Mouse (Mus musculus): ENCODE results near the gene Pon1.
"Not testable (repeated sequence)": the region's sequence is repeated elsewhere in the genome, so short reads cannot be mapped to it uniquely, and the experiment has no call there.

Pon1 gene

DNA sequence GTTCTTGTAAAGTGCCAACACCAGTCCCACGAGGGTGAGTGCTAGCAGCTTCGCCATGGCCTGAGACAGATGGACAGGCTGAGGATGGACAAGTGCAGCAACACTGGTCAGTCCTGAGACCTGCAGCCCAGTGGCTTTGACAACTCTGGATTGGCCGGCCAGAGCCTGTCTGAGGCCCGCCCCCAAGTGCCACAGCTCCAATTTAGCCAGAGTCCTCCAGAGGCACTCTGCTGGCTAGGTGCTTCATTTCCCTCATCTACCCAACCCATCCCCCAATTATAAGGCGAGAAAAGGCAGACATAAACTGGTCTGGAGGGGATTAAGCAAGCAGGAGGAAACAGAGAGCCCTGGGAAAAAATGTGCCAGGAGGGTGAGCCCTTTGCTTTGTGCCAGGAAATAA is at the start of gene Pon1:
TSS of gene Pon1 (minus strand) at position 254 of the 400 bp plus-strand sequence.
- DNase-seq: no peak

DNA sequence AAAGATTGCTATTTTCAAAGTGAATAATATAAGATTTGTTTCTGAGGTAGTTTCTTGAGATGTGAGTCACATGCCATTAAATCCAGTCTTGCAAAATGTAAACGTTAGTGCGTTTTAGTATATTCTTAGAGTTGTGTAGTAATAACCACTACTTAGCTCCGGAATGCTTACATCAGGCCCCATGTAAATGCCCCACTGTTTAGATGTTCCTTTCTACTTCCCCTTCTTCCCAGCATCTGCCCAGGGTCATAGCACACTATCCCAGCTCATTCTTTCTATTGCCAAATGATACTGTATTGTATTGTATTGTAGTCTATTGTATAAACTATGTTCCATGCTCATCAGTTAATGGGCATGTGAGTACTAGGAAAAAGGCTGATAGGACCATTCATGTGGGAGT is 45.1 kb upstream of the Pon1 start:
- no peak for DNase-seq

DNA sequence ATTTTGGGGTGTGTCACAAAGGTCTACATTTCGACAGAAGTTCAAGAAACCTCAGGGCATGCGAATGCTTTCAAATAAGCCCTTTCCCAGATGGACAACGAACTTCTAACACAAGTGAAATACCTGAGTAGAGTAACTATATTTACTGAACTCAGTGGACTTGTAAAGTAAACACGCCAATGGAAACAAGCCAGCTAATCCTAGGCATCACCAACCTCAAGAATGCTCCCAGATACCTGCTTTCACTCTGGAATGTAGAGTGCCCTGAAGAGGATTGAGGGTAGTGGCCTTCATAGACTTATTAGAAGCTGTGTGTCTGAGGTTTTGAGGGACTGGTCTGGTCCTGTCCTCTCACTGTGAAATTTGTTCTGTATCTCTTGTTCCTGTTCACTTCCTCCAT is 43.8 kb upstream of the Pon1 start:
- no peak for DNase-seq

DNA sequence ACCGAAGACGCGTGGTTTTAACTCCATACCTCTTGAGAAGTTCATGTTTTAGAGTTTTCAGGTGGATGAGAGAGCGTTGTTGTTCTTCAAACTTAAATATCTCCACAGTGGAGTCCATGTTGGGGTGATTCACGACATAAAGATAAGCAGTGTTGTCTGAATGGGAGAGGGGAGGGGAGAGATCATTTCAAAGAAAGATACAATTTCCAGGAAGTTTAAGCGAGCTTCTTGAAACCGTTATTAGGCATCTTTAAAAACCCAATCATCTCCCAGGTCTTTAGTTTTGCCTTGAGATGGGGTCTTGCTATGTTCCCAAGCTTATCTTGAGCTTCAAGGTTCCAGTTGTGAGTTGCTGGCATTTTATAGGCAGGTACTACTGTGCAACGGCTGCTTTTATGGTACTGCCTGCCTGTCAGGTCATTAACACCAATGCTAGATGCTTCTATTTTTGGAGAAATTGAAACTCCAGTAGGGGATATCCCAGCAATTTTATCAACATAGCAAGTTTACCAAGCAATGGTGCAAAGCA is 43.2 kb upstream of the Pon1 start:
- DNase-seq: no peak

DNA sequence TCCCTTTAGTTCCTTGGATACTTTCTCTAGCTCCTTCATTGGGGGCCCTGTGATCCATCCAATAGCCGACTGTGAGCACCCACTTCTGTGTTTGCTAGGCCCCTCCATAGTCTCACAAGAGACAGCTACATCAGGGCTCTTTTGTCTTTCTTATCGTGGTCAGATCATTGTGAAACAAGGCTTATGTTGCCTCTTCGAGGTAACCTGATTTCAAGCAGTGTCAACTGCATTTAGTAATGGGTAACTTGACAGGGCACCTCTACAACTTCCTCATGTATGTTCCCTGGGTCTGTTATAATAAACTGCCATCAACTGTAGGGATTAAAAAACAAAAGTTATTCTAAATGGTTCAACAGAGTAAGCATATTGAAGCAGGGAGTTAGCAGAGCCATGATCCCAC is 40.8 kb upstream of the Pon1 start:
- DNase-seq: no peak

DNA sequence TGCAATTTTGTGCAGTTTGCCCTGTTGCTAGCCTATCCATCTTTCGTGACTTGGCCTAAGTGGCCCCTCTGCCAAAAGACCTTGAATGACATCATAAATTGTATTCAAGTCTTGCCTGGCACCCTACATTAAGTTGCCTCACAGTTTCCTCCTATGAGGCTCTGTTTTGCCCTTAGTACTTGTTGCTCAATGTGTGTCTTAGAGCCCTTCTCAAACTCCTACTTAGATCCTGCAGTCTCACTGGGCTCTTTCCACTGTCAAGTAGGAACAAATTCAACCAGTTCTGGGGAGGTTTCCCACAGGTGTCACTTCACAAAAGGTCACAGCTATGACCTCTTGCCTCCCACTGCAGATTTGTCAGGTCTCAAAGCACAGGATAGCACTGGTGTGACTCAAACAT is 40.1 kb upstream of the Pon1 start:
- DNase-seq: no peak

DNA sequence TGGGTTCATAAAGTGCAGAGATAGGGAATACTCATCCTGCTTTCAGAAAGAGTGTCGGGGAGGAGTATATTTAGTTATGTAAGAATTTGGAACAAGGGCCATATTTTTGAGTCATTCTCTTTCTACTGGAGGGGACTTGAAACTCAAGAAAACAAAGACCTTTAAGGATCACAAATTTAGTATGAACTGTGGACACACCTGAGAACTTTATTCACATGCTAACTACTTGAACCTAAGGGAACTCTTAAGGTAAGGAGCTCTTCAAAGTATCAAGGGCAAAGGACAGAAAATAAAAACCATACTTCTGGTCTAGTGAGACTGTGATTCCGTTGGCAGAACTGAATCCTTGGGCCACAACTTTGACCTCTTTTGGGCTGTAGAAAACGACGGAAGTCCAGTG is 38.3 kb upstream of the Pon1 start:
- DNase-seq: no peak

DNA sequence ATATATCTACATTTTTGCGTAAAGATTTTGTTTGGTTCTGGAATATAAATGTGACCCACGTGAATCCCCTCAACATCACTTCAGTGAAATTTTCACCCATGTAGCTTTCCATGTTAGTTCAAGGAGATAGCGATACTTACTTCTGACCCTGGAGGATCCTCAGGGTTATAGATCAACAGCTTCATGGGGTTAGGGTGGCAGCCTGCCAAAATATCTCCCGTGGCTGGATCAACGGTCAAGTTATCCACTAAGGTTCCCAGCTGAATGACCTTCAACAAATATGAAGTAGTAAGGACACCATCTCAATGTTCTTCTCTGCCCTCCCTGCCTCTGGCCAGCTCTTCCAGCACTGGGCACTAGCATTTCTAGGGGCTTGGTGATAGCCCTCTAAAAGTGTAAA is 36.5 kb upstream of the Pon1 start:
- DNase-seq: no peak

DNA sequence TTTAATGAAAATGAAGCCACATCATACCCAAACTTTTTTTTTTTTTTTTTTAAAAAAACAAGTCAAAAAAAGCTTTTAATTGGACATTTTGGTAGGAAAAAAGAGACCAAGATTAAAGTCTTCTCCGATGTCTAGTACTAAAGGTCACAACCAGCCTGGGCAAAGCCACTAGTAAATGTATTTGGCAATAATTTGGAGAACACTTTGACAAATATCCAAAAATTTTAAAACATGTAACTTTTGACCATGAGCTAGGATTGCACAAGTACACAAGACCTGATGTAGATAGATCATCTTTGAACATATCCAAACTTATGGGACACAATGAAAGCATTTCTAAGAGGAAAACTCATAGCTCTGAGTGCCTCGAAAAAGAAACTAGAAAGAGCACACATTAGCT is 29.8 kb upstream of the Pon1 start:
- not testable (repeated sequence) for DNase-seq

DNA sequence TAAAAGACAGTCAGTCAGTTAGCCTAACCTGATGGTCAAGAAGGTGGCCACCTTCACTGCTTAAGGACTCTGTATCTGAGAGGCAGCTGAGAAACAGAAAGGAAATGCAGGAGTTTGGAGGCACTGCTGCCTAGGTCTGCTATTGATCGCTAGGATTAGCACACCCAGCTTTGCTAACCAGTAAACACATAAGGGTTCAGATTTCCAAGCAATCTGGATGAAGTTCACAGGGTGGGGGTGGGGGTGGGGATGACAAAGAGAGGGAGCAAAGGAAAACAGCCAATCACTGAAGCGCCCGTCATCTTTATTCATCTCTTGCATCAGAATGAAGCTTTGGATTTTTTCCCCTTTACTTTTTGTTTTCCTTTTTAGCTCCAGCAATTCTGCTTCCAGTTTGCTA is 28.3 kb upstream of the Pon1 start:
- no peak for DNase-seq

DNA sequence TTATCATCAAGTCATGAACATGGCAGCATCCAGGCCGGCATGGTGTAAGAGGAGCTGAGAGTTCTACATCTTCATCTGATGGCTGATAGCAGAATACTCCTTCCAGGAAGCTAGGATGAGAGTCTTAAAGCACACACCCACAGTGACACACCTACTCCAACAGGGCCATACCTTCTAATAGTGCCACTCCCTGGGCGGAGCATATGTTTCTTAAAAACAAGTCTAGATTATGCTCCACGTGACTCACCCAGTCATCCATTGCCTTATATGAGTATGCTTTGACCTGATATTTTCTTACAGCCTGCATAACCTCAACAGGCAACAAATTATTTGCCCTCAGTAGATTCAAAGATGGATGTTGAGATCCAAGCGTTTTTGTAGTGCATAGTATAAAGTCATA is 24.4 kb upstream of the Pon1 start:
- no peak for DNase-seq

DNA sequence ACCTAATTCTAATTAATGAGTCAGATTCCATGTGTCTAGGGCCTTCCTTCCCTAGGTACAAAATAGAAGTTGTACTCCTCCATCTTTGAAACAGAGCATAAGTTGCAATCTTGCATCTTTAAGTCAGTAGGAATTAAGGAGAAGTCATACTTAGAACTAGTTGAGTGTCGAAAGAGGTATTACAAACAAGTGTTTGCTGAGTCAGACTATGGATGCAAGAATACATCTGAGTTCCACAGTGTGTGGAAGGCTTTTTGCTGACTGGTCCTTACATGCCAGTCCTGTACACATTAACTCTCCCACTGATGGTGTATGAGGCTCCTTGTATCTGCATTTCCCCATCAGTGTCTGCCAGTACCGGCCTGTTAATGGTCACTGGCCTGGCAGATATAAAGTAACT is 14.1 kb upstream of the Pon1 start:
- no peak for DNase-seq

DNA sequence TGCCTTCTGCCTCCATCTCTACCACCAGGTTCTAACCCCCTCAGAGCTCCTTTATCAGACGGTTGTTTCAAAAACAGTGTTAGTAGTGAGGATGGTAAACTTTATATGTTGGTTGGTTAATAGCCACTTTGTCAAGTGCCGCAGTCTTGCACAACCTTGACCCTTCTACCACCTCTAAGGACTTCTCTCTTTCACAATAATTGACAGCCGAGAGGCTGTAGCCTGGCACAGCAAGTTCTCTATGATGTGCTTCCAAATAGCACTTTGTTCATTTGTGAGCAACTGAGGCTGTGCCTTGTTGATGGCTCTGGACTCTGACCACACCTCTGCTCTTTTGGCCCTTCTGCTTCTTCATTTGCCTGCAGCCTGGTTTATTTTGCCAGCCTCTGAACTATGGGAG is 6.2 kb upstream of the Pon1 start:
- DNase-seq: no peak

DNA sequence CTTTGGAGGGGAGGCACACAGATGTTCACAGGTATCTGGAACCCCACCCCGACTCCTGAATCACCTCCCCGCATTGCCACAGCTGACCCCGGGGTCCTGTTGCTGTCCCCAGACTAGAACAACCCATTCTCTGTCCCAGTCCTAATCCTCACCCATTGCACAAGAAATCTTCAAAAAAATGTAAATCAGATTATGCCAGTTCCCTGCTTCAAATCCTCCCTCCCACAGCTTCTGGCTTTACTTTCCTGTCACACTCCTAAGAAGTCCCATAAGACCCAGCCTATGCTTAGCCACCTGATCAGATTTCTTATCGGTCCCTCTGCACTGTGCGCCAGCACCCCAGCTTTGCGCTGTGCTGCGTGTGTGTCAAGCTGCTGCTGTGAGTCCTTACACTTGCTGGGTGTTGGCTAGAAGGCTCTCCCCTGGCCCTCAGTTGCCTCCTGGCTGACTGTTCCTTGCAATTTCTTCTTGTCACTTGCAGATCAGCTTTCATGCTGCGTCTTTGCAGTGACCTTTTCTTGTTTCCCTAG is 5.7 kb upstream of the Pon1 start:
- no peak for DNase-seq

DNA sequence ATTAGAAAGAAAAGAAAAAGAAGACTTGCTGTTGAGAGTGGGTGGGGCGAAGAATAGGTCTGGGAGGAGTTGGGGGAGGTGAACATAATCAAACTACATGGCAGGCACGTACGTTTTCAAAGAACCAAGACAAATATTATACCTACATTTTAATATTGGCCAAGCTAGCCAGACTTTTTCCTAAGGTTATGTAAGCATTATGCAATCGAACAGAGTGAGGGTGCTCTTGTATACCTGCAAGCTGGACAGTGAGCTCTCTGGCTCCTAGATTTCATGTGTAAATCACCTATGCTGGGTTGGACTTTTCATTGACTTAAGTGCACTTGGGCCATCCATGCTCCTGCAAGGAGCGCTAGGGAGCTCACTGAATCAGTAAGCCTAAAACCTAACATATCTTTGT is 4.8 kb upstream of the Pon1 start:
- no peak for DNase-seq

DNA sequence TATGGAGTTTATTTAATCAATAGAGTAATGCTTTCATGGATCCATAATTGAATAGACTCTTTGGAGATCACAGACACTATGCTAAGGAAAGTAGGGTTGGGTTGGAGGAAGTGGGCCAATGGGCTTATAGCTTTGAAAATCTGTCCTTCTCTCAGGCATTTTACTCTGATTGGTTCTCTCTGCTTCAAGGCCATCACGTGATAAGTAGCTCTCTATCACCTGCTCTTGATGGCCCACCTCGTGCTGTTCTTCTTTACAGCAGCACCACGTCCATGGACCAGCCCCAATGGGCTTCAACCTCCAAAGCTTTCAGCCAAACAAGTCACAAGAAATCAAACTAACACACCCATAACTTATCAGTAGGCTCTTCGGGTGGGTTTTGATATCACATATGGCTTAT is 3.0 kb downstream of the Pon1 start:
- no peak for DNase-seq

DNA sequence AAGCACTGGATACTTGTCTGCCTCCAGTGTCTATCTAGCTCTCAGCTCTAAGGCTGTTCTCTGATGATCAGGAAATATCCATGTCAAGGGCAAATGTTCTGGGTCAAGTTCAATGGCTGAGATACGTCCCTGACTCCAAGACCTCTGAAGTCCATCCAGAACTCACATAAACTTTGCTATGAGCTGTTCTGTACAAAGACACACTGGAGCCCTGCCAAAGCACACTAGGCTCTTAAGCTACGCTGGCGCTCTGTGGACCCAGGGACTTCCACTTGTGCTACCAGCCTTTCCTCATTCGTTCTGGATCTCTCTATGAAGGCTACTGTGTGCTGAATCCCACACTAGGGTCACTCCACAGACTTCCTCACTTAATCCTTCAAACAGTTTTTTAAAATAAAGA is 4.2 kb downstream of the Pon1 start:
- no peak for DNase-seq

DNA sequence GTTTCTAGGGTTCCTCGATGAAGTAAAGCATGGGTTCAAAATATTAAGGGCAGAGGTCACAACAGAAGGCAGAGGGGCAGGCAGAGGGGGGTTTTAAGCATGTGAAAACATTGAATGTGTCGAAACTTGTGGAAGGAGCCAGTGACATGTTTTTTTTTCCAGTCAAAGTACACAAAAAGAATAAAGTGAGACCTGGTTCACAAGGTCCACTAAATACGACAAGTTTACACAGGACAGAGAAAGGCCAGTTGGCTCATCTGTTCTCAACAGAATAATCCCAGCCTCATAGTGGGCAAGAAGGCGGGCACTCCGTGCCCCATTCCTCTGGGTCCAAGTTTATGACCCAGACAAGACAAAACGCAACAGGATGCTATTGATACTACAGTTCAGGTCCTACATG is 4.8 kb downstream of the Pon1 start:
- DNase-seq: no peak

DNA sequence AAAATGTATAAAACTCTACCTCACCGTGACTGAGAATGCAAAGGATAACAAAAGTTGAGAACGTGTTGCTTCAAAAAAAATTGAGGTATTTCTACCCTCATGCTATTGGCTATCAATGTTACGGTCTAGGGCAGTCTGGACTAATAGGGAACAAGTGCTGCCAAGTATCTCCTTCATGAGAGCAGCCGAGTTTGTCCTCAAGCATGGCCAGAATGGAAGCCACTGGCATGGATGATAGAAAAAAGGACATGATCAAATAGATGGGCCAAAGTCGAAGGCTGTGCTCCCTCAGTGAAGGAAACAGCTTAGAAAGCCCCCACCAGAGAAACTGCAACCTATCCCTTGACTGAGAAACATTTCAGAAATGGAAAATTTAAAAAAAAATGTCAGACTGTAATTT is 5.7 kb downstream of the Pon1 start:
- DNase-seq: no peak

DNA sequence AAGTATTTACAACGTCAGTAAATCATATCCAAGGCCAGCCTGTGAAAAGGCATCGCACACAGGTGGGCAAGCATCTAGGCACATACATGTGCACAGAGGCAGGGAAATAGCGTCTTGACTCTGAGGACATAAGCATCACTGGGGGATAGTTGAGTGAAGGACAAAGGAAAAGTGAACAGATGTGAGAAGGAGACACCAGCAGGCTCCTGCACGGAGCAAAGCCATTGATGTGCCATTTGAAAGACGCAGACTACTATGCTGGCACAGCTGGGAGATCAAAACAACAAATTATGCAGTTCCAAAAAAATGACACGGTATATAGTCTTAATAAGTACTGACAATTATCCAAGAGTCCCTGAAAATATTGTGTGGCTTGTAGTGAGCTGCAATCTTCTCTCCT is 6.2 kb downstream of the Pon1 start:
- DNase-seq: no peak

DNA sequence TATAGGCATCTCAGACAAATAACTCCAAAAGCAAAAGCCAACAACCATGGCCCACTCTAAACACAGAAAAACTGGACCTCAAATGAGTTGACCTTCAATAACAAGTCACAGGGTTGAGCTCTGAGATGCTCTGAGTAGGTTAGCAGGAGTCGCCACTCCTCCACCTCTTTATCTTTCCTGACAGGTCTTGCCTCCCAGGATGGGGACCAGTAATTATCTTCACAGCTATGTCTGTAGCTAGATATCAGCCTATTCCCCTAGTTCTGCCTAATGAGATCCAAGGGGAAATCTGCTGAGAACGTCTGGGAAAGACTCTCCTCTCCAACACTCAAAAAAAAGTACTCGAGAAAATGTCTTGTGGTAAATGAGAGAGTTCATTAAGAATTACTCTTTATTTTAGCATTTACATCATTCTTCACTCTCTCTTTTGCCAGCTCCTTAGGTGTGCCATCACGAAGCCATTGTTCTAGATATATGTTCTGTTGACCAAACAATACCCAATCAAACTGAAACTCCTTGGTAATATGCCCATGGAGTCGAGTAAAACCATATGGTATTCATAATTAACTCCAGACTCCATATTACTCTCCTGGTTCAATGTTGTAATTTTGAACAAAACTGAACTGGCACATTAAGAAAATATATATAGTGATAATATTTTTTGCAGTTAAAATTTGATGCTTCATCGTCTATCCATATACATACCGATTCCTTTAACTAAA is 7.4 kb downstream of the Pon1 start:
- DNase-seq: no peak

DNA sequence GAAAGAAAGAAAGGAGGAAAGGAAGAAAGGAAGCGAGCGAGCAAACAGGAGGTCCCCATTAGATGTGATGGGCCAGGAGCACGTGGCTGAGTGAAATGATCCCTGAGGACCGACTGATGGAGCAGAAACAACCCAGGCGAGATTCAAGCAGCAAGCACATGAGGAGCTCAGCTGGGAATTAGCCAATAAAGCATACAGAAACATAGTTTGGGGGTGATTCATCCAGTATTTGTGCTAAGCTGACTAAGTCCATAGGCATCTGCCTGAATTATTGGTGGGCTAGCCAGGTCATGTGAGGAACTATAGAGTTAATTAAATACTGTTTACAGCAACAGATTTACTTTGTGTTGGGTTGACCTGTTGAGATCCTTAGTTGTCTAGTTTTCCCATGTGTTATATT is 13.1 kb downstream of the Pon1 start:
- no peak for DNase-seq

DNA sequence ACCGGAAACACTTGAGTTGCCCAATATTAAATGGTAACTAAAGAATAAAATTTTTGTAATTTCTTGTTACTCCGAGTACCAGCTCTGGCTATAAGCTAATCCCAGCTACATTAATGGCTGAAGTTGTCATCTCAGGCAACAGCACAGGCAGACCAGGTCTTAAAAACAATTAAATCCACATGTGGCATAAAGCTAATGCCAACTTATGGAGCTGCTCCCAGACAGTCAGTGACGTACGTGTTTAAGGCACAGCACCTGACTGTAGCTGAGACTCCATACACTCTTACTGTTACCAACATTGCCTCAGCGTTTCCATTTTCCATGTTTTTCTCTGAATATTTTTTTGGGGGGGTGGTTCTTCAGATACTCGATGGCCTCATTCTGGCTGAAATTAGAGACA is 14.6 kb downstream of the Pon1 start:
- no peak for DNase-seq

DNA sequence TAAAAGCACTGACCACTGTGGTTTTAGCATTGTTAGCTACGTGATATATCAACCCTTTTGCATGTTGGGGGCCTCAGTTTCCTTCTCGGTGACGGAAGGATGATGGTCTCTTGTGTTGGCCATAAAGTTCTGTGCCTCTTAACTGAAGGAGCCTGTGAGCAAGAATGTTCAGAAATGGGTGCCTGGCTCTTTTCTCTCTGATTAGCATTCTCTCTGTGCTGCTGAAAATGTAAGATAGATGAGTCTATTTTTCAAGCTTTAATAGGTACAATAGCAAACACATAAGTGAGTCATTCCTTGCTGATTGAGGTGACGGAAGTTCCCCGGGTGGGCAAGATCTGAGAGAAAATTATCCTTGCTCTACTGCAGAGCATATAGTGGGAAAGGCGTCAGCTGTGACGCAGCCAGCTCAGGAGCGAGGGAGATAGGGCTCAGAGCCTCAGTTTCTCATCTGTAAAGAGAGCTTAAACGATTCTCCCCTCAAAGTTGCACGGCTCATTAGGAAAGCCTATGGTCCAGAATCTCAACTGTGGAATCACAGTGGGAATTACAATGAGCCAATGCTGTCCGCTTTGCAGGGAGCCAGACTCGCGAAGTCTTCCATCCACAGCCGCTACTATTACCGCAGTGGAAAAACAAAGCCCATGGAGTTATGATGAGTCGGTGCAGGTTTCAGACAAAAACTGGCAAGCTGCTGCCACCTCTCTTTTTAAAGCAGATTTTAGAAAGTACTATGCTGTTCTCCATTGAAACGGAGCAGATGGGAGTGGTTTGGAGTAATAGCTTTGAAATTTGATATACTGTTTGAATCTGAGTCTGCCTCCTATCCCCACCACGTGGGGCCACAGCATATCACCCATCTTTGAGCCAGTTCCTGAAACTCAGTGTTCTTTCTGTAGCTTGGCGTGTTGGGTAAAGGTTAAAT is 15.5 kb downstream of the Pon1 start:
- no peak for DNase-seq

Measured in thymus, postnatal 14 days (tissue).